ENCODE assay signal across 9 mouse cellular contexts in the genomic region with DNA sequence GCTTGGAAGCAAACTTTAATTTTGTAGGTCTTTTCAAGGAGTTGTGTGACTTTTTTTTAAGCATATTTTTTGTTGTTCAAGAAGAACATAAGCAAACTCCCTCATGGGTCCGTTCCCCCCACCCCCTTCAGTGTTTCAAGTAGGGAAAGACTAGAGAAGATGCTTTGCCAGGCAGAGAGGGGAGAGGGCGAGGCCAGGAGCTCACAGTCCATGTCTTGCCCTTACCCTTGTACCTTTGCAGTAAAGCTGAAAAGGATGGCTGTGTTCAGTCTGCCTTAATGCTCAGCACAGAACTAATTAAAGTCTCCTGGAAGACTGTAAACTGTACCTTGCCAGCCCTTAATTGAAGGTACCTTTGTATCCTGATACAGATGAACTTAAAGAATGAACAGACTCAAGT. TPM values are rescaled to one million over a fixed set of nuclear protein-coding genes. Genes with fewer than 3 reads are reported as not detected.
A peak's percentile ranks its signal among the peaks of the same experiment; 100 is the strongest.
DNase-seq lines count a peak whose midpoint lies in the region; ATAC-seq and TF ChIP-seq lines count a peak whose summit lies in the region.
"Had no signal": no experiment of that assay in that cellular context is flagged by ENCODE, and none has a peak within 500 bp of the region (broad histone marks: within the 10 kb centered on the region; RNA-seq: fewer than 3 reads in every experiment).

No protein-coding gene starts in this region.

- peaks cover 35% of the 10 kb centered on the region for H3K36me3 ChIP-seq in heart, embryonic 10.5 days
- peaks cover 24 to 38% of the 10 kb centered on the region in 2 experiments for H3K36me3 ChIP-seq in CH12.LX (replicated peaks in 1 of 2; ENCODE audit: control insufficient read depth in 1 of 2, insufficient read depth in 1 of 2, low read length in 1 of 2)
- H3K36me3 ChIP-seq in forebrain, embryonic 15.5 days = peaks cover 17% of the 10 kb centered on the region; the same call in 1 of the 2 replicates
- H3K36me3 ChIP-seq in liver, embryonic 14.5 days (replicated peaks; ENCODE audit: control insufficient read depth, insufficient read depth, low read depth) = peaks cover 18% of the 10 kb centered on the region

- peak overlapping the region; percentile 98 for H3K4me3 ChIP-seq in heart, embryonic 10.5 days
- peak overlapping the region; percentile 25 to 89 (median 75) for H3K4me3 ChIP-seq in CH12.LX (replicated peaks in 1 of 3; ENCODE audit: low read depth in 2 of 3, low read length in 2 of 3, poor library complexity in 1 of 3)
- peak overlapping the region; percentile 77 for H3K4me3 ChIP-seq in forebrain, embryonic 15.5 days
- peak overlapping the region; percentile 23 to 90; a peak in 2 of 4 replicates for H3K4me3 ChIP-seq in liver, embryonic 14.5 days (ENCODE audit: insufficient read depth in 1 of 2, low read depth in 2 of 2, low read length in 2 of 2)

- no peak for TF ChIP-seq EP300 in CH12.LX (IDR thresholded peaks at IDR 0.05; ENCODE audit: low read length)
- TF ChIP-seq EP300 in liver, embryonic 14.5 days (IDR thresholded peaks at IDR 0.05; ENCODE audit: low read depth) = no peak

- H3K79me2 ChIP-seq in CH12.LX (replicated peaks; ENCODE audit: control insufficient read depth, extremely low read depth, insufficient read depth, poor library complexity, severe bottlenecking) = peaks cover 55% of the 10 kb centered on the region

- DNase-seq in heart, embryonic 10.5 days (ENCODE audit: low spot score) = no peak
- DNase-seq in heart, adult 8-10 months (ENCODE audit: low spot score) = no peak
- DNase-seq in CH12.LX (ENCODE audit: extremely low read depth) = no peak
- no peak for DNase-seq in liver, embryonic 14.5 days (ENCODE audit: low read depth in 3 of 3, low spot score in 3 of 3)
- DNase-seq in urinary bladder, postnatal 14 days (ENCODE audit: low spot score) = no peak
- DNase-seq in gastrocnemius, postnatal 4 days (ENCODE audit: low spot score in 2 of 2) = no peak
- no peak for DNase-seq in thymus, adult 18-20 months

- no peak for TF ChIP-seq RAD21 in CH12.LX (IDR thresholded peaks at IDR 0.05; ENCODE audit: low read depth, low read length)

- peak overlapping the region; percentile 66 for H3K9ac ChIP-seq in CH12.LX (ENCODE audit: insufficient read depth, low read depth)
- H3K9ac ChIP-seq in forebrain, embryonic 15.5 days (replicated peaks) = peak overlapping the region; percentile 20; the same call in 1 of the 2 replicates
- peak overlapping the region; percentile 33 for H3K9ac ChIP-seq in liver, embryonic 14.5 days (replicated peaks)

- no peak for TF ChIP-seq CTCF in CH12.LX (conservative IDR thresholded peaks at IDR 0.05 in 1 of 2, IDR thresholded peaks at IDR 0.05 in 1 of 2; ENCODE audit: low read depth in 2 of 2, low read length in 2 of 2)
- TF ChIP-seq CTCF in liver, embryonic 14.5 days (IDR thresholded peaks at IDR 0.05; ENCODE audit: low read depth) = no peak

- dilution Hi-C loops in CH12.LX (cut with MboI; ENCODE audit: extremely low pct_ligation_motif_present, extremely low pct_unique_long_range_greater_than_20kb, low sequenced_read_pairs) = no loop called here

- no peaks in the 10 kb centered on the region; the same call in 1 of the 2 replicates for H3K27me3 ChIP-seq in heart, embryonic 10.5 days (ENCODE audit: insufficient read depth, poor library complexity, severe bottlenecking)
- H3K27me3 ChIP-seq in CH12.LX (replicated peaks) = no peaks in the 10 kb centered on the region
- H3K27me3 ChIP-seq in forebrain, embryonic 15.5 days = no peaks in the 10 kb centered on the region
- H3K27me3 ChIP-seq in liver, embryonic 14.5 days (ENCODE audit: control insufficient read depth, insufficient read depth, low read length) = no peaks in the 10 kb centered on the region

- no peak for ATAC-seq in forebrain, embryonic 15.5 days (replicated peaks)
- no peak for ATAC-seq in liver, embryonic 14.5 days (ENCODE audit: insufficient read depth)

- no peaks in the 10 kb centered on the region for H3K9me3 ChIP-seq in heart, embryonic 10.5 days
- H3K9me3 ChIP-seq in CH12.LX (replicated peaks; ENCODE audit: low read length) = no peaks in the 10 kb centered on the region
- no peaks in the 10 kb centered on the region for H3K9me3 ChIP-seq in forebrain, embryonic 15.5 days
- no peaks in the 10 kb centered on the region for H3K9me3 ChIP-seq in liver, embryonic 14.5 days (ENCODE audit: control insufficient read depth, low read length)

- H3K4me2 ChIP-seq in CH12.LX (ENCODE audit: insufficient read depth, low read depth, poor library complexity, severe bottlenecking) = peak overlapping the region; percentile 88
- H3K4me2 ChIP-seq in forebrain, embryonic 15.5 days (replicated peaks) = peak overlapping the region; percentile 88
- peak overlapping the region; percentile 70 for H3K4me2 ChIP-seq in liver, embryonic 14.5 days (ENCODE audit: low read depth)

- in situ Hi-C loops in CH12.LX (cut with MboI; ENCODE audit: low pct_ligation_motif_present, low pct_unique_long_range_greater_than_20kb, low sequenced_read_pairs) = loop anchor here (5.0 kb wide), 1 partner anchor 48 kb away; a partner anchor contains a TSS

- H3K4me1 ChIP-seq in heart, embryonic 10.5 days = peaks cover 65% of the 10 kb centered on the region
- H3K4me1 ChIP-seq in CH12.LX (ENCODE audit: control insufficient read depth in 1 of 2, insufficient read depth in 2 of 2) = peaks cover 14 to 72% of the 10 kb centered on the region in 2 experiments
- H3K4me1 ChIP-seq in forebrain, embryonic 15.5 days = peaks cover 78% of the 10 kb centered on the region
- H3K4me1 ChIP-seq in liver, embryonic 14.5 days (replicated peaks; ENCODE audit: control insufficient read depth in 2 of 2, insufficient read depth in 2 of 2, low read length in 1 of 2) = peaks cover 18 to 37% of the 10 kb centered on the region in 2 experiments

- 61% methylated on average over 2 of the region's 2 CpGs for WGBS in heart, embryonic 10.5 days
- 55% methylated on average over 2 of the region's 2 CpGs for WGBS in forebrain, embryonic 15.5 days
- WGBS in liver, embryonic 14.5 days (ENCODE audit: insufficient replicate concordance) = 64% methylated on average over 2 of the region's 2 CpGs

- H3K27ac ChIP-seq in heart, embryonic 10.5 days = no peak overlapping the region
- peak overlapping the region; percentile 28 for H3K27ac ChIP-seq in CH12.LX (ENCODE audit: insufficient read depth, low read depth)
- H3K27ac ChIP-seq in forebrain, embryonic 15.5 days (replicated peaks) = no peak overlapping the region
- H3K27ac ChIP-seq in liver, embryonic 14.5 days = no peak overlapping the region

- TF ChIP-seq POLR2A in CH12.LX (IDR thresholded peaks at IDR 0.05; ENCODE audit: low read depth, low read length) = 0 out of 2 replicates have a peak, but pooled peaks have one; percentile 1

TF ChIP-seq in CH12.LX, 34 proteins besides CTCF, POLR2A, EP300 and RAD21:
- TF ChIP-seq MAZ (IDR thresholded peaks at IDR 0.05; ENCODE audit: low read depth, low read length) (no peak), NRF1 (IDR thresholded peaks at IDR 0.05; ENCODE audit: low read depth, low read length) (no peak), USF2 (conservative IDR thresholded peaks at IDR 0.05; ENCODE audit: low read depth, low read length) (no peak), ZMIZ1 (IDR thresholded peaks at IDR 0.05; ENCODE audit: low read depth, low read length) (no peak), RCOR1 (conservative IDR thresholded peaks at IDR 0.05; ENCODE audit: low read depth, low read length) (no peak), UBTF (IDR thresholded peaks at IDR 0.05; ENCODE audit: low read depth, low read length) (no peak), SMC3 (IDR thresholded peaks at IDR 0.05; ENCODE audit: low read depth, low read length) (no peak), NELFE (IDR thresholded peaks at IDR 0.05; ENCODE audit: low read depth, low read length) (no peak), ETS1 (conservative IDR thresholded peaks at IDR 0.05; ENCODE audit: low read depth, low read length) (no peak), SIN3A (IDR thresholded peaks at IDR 0.05; ENCODE audit: low read length) (no peak), MAX (IDR thresholded peaks at IDR 0.05; ENCODE audit: low read length) (no peak), USF1 (IDR thresholded peaks at IDR 0.05; ENCODE audit: low read depth, low read length) (no peak), MEF2A (IDR thresholded peaks at IDR 0.05; ENCODE audit: borderline replicate concordance, low read depth, low read length) (no peak), ZC3H11A (IDR thresholded peaks at IDR 0.05; ENCODE audit: low read depth, low read length) (no peak)

RNA-seq across cellular contexts. Expression of a gene that starts 1.7 kb away (rescaled TPM):
- 20.5 and 23.4 TPM in 2 replicates for polyA plus RNA-seq in heart, embryonic 10.5 days (2016; fragmentation: Nextera tagmentation; extraction: Ambion mirVana)
- 10 to 100 TPM; 25.4 to 29.3 (median 27.4) TPM for total RNA-seq in heart, adult 8-10 months (2022)
- total RNA-seq in CH12.LX (2012; rRNA removed) = 33.9 and 39.3 TPM in 2 replicates
- total RNA-seq in CH12.LX (2014; rRNA removed) = 56.6 and 57.6 TPM in 2 replicates
- polyA plus RNA-seq in CH12.LX (2012; ENCODE audit: insufficient read length, low read depth) = 32.2 and 33.4 TPM in 2 replicates
- polyA plus RNA-seq in forebrain, embryonic 15.5 days (2015; fragmentation: Nextera tagmentation; extraction: Ambion mirVana) = 17.4 and 18.5 TPM in 2 replicates
- polyA plus RNA-seq in liver, embryonic 14.5 days (2012; rRNA removed) = 7.8 and 9.4 TPM in 2 replicates
- 13.1 and 15.2 TPM in 2 replicates for polyA plus RNA-seq in liver, embryonic 14.5 days (2014; fragmentation: Nextera tagmentation; extraction: Ambion mirVana)
- total RNA-seq in gastrocnemius, postnatal 4 days (2021) = 10 to 100 TPM; 47.3 to 54.5 TPM

RNA-seq across cellular contexts. Expression of a gene that starts 49.4 kb away (rescaled TPM):
- polyA plus RNA-seq in heart, embryonic 10.5 days (2016; fragmentation: Nextera tagmentation; extraction: Ambion mirVana) = not detected in 2 replicates
- not detected for total RNA-seq in heart, adult 8-10 months (2022)
- total RNA-seq in CH12.LX (2012; rRNA removed) (0.08 TPM in 2 replicates), CH12.LX (2014; rRNA removed) (0.08 TPM in 1 of 2 replicates, not detected in the other)
- not detected in 2 replicates for polyA plus RNA-seq in CH12.LX (2012; ENCODE audit: insufficient read length, low read depth)
- not detected in 2 replicates for polyA plus RNA-seq in forebrain, embryonic 15.5 days (2015; fragmentation: Nextera tagmentation; extraction: Ambion mirVana)
- not detected in 2 replicates for polyA plus RNA-seq in liver, embryonic 14.5 days (2012; rRNA removed)
- not detected in 2 replicates for polyA plus RNA-seq in liver, embryonic 14.5 days (2014; fragmentation: Nextera tagmentation; extraction: Ambion mirVana)
- total RNA-seq in gastrocnemius, postnatal 4 days (2021) = not detected
- total RNA-seq: ES-E14 had no signal
